Mouse (Mus musculus) embryonic fibroblast, embryonic 13.5 days (primary cell): Measurements from ENCODE around the gene Spata13. TPM values are rescaled to one million over a fixed set of nuclear protein-coding genes. Genes with fewer than 3 reads are reported as not detected.

ENCODE experiments used
- H3K27ac ChIP-seq: 2 replicates; pipeline ENCODE4 v1.5.1; 2012; ENCODE audit warnings: low read length, control low read depth, inconsistent platforms; ENCODE audit not compliant: insufficient read depth
- H3K4me1 ChIP-seq: 2 replicates; pipeline ENCODE4 v1.6.1; 2011; ENCODE audit warnings: low read length; ENCODE audit not compliant: control insufficient read depth, insufficient read depth
- H3K4me3 ChIP-seq: 2 replicates; pipeline ENCODE4 v1.5.1; 2011; ENCODE audit warnings: mild to moderate bottlenecking, control low read depth, low read length; ENCODE audit not compliant: insufficient read depth
- CTCF ChIP-seq: IDR thresholded peaks from 2 replicates; pipeline ENCODE4 v1.5.1; 2011; ENCODE audit warnings: mild to moderate bottlenecking, control low read depth, low read length, moderate library complexity, borderline replicate concordance; ENCODE audit not compliant: insufficient read depth
- POLR2A ChIP-seq: IDR thresholded peaks from 2 replicates; pipeline ENCODE4 v1.6.1; 2011; ENCODE audit warnings: low read depth, mild to moderate bottlenecking, control low read depth, low read length, moderate library complexity
- polyA plus RNA-seq: library from polyadenylated mRNA; stranded (reverse); fragments of >200 nt; gene quantifications from 2 replicates; pipeline ENCODE4 v1.2.4, GENCODE M21; 2011; ENCODE audit warnings: low read depth; ENCODE audit not compliant: missing spikeins, insufficient read length

The Spata13 gene
- polyA plus RNA-seq, 1 experiment: 11.1 TPM

- H3K4me3 ChIP-seq: no peak overlapping the region
- no peaks in the 10 kb centered on the region for H3K4me1 ChIP-seq
- TF ChIP-seq POLR2A (no peak), CTCF (peak; percentile 65; the same call in 1 of the 2 replicates)
- H3K27ac ChIP-seq: no peak overlapping the region
These were observed 54.9 kb downstream of the Spata13 start for GRCm38 (mm10) chr14:60688509-60689205.

GRCm38 (mm10) chr14:60689768-60690167, 56.0 kb downstream of the Spata13 start:
- Histone ChIP-seq H3K4me1 (no peaks in the 10 kb centered on the region), H3K4me3 (no peak overlapping the region), H3K27ac (no peak overlapping the region)
- no peak for TF ChIP-seq CTCF
- TF ChIP-seq POLR2A: no peak

- H3K27ac ChIP-seq: no peak overlapping the region
- no peaks in the 10 kb centered on the region for H3K4me1 ChIP-seq
- TF ChIP-seq CTCF (no peak), POLR2A (no peak)
- no peak overlapping the region for H3K4me3 ChIP-seq
These were observed 56.8 kb downstream of the Spata13 start for GRCm38 (mm10) chr14:60690631-60691030.

- no peak overlapping the region for H3K4me3 ChIP-seq
- TF ChIP-seq POLR2A: no peak
- no peak for TF ChIP-seq CTCF
- H3K4me1 ChIP-seq: 0 out of 2 replicates have a peak, but pooled peaks cover 2% of the 10 kb centered on the region
- no peak overlapping the region for H3K27ac ChIP-seq
These were observed 59.3 kb downstream of the Spata13 start for GRCm38 (mm10) chr14:60693122-60693536.

- Histone ChIP-seq H3K4me3 (no peak overlapping the region), H3K27ac (no peak overlapping the region), H3K4me1 (0 out of 2 replicates have a peak, but pooled peaks cover 2% of the 10 kb centered on the region)
- TF ChIP-seq CTCF (no peak), POLR2A (no peak)
These were observed 59.9 kb downstream of the Spata13 start for GRCm38 (mm10) chr14:60693666-60694065.

GRCm38 (mm10) chr14:60694215-60694997, 60.6 kb downstream of the Spata13 start:
- H3K4me1 ChIP-seq: 0 out of 2 replicates have a peak, but pooled peaks cover 2% of the 10 kb centered on the region
- H3K4me3 ChIP-seq: no peak overlapping the region
- H3K27ac ChIP-seq: no peak overlapping the region
- no peak for TF ChIP-seq CTCF
- no peak for TF ChIP-seq POLR2A

GRCm38 (mm10) chr14:60697351-60697750, 63.5 kb downstream of the Spata13 start:
- TF ChIP-seq POLR2A (no peak), CTCF (no peak)
- 0 out of 2 replicates have a peak, but pooled peaks cover 2% of the 10 kb centered on the region for H3K4me1 ChIP-seq
- no peak overlapping the region for H3K27ac ChIP-seq
- H3K4me3 ChIP-seq: no peak overlapping the region

GRCm38 (mm10) chr14:60698980-60699379, 65.2 kb downstream of the Spata13 start:
- no peak overlapping the region for H3K4me3 ChIP-seq
- H3K4me1 ChIP-seq: 0 out of 2 replicates have a peak, but pooled peaks cover 2% of the 10 kb centered on the region
- H3K27ac ChIP-seq: no peak overlapping the region
- TF ChIP-seq POLR2A: no peak
- TF ChIP-seq CTCF: no peak

GRCm38 (mm10) chr14:60702377-60703140, 68.8 kb downstream of the Spata13 start:
- TF ChIP-seq POLR2A (no peak), CTCF (no peak)
- no peak overlapping the region for H3K4me3 ChIP-seq
- H3K4me1 ChIP-seq: peaks cover 7% of the 10 kb centered on the region
- no peak overlapping the region for H3K27ac ChIP-seq

GRCm38 (mm10) chr14:60704510-60704909, 70.7 kb downstream of the Spata13 start:
- H3K27ac ChIP-seq: peak overlapping the region; percentile 2; the same call in 1 of the 2 replicates
- TF ChIP-seq POLR2A: no peak
- no peak for TF ChIP-seq CTCF
- H3K4me1 ChIP-seq: peaks cover 7% of the 10 kb centered on the region
- H3K4me3 ChIP-seq: no peak overlapping the region
